Mouse (Mus musculus): Measurements from ENCODE around the gene Anapc7. TPM values are rescaled to one million over a fixed set of nuclear protein-coding genes. Genes with fewer than 3 reads are reported as not detected.
A peak's percentile ranks its signal among the peaks of the same experiment; 100 is the strongest.

The Anapc7 gene
- total RNA-seq (2012; rRNA removed): 39.9 and 40.5 TPM in 2 replicates
- 10 to 100 TPM in 1 of 2 experiments, not detected in 1; 49.7 TPM for polyA plus RNA-seq (2012; ENCODE audit: insufficient read depth in 1 of 2, insufficient read length in 2 of 2, low read depth in 1 of 2, low replicate concordance in 2 of 2, missing spikeins in 1 of 2)

DNA sequence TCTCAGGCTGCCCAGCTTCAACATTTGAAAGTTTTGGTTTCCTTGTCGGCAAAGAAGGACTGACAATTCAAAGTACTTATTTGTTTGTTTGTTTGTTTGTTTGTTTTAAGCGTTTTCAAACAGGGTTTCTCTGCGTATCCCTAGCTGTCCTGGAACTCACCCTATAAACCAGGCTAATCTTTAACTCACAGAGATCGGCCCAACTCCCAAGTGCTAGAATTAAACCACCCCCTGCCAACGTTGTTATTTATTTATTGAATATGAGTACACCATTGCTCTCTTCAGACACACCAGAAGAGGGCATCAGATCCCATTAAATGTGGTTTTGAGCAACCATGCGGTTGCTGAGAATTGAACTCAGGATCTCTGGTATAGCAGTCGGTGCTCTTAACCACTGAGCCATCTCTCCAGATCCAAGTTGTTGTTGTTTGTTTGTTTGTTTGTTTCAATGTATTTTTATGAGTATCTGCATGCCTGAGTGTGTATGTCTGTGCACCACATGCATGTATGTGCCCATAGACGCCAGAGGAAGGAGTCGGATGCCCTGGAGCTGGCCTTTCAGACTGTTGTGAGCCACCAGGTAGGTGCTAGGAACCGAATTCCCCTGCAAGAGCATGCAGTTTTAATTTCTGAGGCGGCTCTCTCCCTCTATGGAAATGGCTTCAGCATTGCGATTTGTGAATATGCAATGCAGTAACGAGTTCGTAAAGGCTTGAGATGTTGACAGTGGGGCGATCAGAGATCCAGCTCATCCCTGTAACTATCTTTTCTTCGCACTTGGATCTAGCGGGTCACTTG, at the start of gene Anapc7:
TSS of gene Anapc7 (plus strand) at position 423 of the 798 bp plus-strand sequence.
- Histone ChIP-seq H3K36me3 (ENCODE audit: control insufficient read depth in 1 of 2, insufficient read depth in 2 of 2, low read length in 2 of 2) (peaks cover 2 to 7% of the 10 kb centered on the region in 2 experiments; a peak in 2 of 4 replicates), H3K9me3 (replicated peaks; ENCODE audit: insufficient read depth, low read length) (no peaks in the 10 kb centered on the region), H3K27ac (ENCODE audit: control insufficient read depth, low read depth, low read length) (peak within 1 kb of the TSS; percentile 89), H3K9ac (ENCODE audit: control insufficient read depth, low read depth, low read length, poor library complexity, severe bottlenecking) (peak within 1 kb of the TSS; percentile 94), H3K4me3 (ENCODE audit: control insufficient read depth in 1 of 2, insufficient read depth in 1 of 2, low read depth in 2 of 2, low read length in 2 of 2) (peak within 1 kb of the TSS; percentile 93 to 97), H3K27me3 (ENCODE audit: control insufficient read depth in 1 of 2, insufficient read depth in 2 of 2, low read length in 2 of 2) (no peaks in the 10 kb centered on the region), H3K4me1 (ENCODE audit: control insufficient read depth in 1 of 2, insufficient read depth in 2 of 2, low read length in 2 of 2) (peaks cover 5% of the 10 kb centered on the region in 2 experiments; a peak in 3 of 4 replicates), H3K79me2 (ENCODE audit: control insufficient read depth, insufficient read depth, low read length, poor library complexity) (peaks cover 26% of the 10 kb centered on the region)
- TF ChIP-seq ZC3H11A (IDR thresholded peaks at IDR 0.05; ENCODE audit: low read depth, low read length): peak; percentile 39
- no peak for TF ChIP-seq GABPA (IDR thresholded peaks at IDR 0.05; ENCODE audit: low read depth, low read length)
- TF ChIP-seq GATA1 (IDR thresholded peaks at IDR 0.05; ENCODE audit: low read depth, low read length): no peak
- peak; percentile 16; the same call in 1 of the 2 replicates for TF ChIP-seq SIN3A (IDR thresholded peaks at IDR 0.05; ENCODE audit: low read length)
- TF ChIP-seq MAZ (IDR thresholded peaks at IDR 0.05; ENCODE audit: low read depth, low read length): 0 out of 2 replicates have a peak, but pooled peaks have one; percentile 38
- peak; percentile 61 for TF ChIP-seq RAD21 (IDR thresholded peaks at IDR 0.05; ENCODE audit: low read depth, low read length)
- no peak for TF ChIP-seq MAX (IDR thresholded peaks at IDR 0.05; ENCODE audit: low read length)
- no peak for TF ChIP-seq MYB (IDR thresholded peaks at IDR 0.05; ENCODE audit: low read depth, low read length)
- no peak for TF ChIP-seq JUND (IDR thresholded peaks at IDR 0.05; ENCODE audit: low read depth, low read length)
- no peak for TF ChIP-seq MAFK (IDR thresholded peaks at IDR 0.05; ENCODE audit: borderline replicate concordance, low read depth, low read length)
- no peak for TF ChIP-seq POLR2AphosphoS5 (IDR thresholded peaks at IDR 0.05; ENCODE audit: borderline replicate concordance, low read depth, low read length)
- TF ChIP-seq SMC3 (IDR thresholded peaks at IDR 0.05; ENCODE audit: low read depth, low read length): peak; percentile 46
- 0 out of 2 replicates have a peak, but pooled peaks have one; percentile 11 for TF ChIP-seq TCF12 (IDR thresholded peaks at IDR 0.05; ENCODE audit: low read depth, low read length)
- TF ChIP-seq ZMIZ1 (IDR thresholded peaks at IDR 0.05; ENCODE audit: low read depth, low read length): no peak
- TF ChIP-seq ELF1 (IDR thresholded peaks at IDR 0.05; ENCODE audit: low read depth, low read length): no peak
- 0 out of 2 replicates have a peak, but pooled peaks have one; percentile 3 for TF ChIP-seq UBTF (IDR thresholded peaks at IDR 0.05; ENCODE audit: borderline replicate concordance, insufficient read depth, low read depth, low read length)
- 0 out of 2 replicates have a peak, but pooled peaks have one; percentile 23 for TF ChIP-seq BHLHE40 (IDR thresholded peaks at IDR 0.05; ENCODE audit: borderline replicate concordance, low read depth, low read length)
- no peak for TF ChIP-seq ZKSCAN1 (IDR thresholded peaks at IDR 0.05; ENCODE audit: low read depth, low read length)
- TF ChIP-seq POLR2A (IDR thresholded peaks at IDR 0.05; ENCODE audit: control insufficient read depth in 1 of 2, insufficient read depth in 1 of 2, low read depth in 1 of 2, low read length in 2 of 2, poor library complexity in 1 of 2): no peak
- TF ChIP-seq MYC (IDR thresholded peaks at IDR 0.05; ENCODE audit: low read depth, low read length): peak; percentile 92
- TF ChIP-seq CTCF (IDR thresholded peaks at IDR 0.05 in 2 of 3, conservative IDR thresholded peaks at IDR 0.05 in 1 of 3; ENCODE audit: control insufficient read depth in 1 of 3, insufficient read depth in 1 of 3, low read depth in 2 of 3, low read length in 3 of 3, poor library complexity in 1 of 3, severe bottlenecking in 1 of 3): peak; percentile 19 to 61 (median 40); a peak in 4 of 6 replicates
- no peak for TF ChIP-seq KAT2A (conservative IDR thresholded peaks at IDR 0.05; ENCODE audit: low read depth, low read length)
- peak; percentile 74 for DNase-seq (ENCODE audit: low read depth, low spot score)
